Mouse (Mus musculus): Measurements from ENCODE around the gene Krtap16-3.

GRCm38 (mm10) chr16:88941106-88941505 is 21.6 kb downstream of the Krtap16-3 start:
- TF ChIP-seq CTCF (IDR thresholded peaks at IDR 0.05; ENCODE audit: low read depth) (no peak), EP300 (IDR thresholded peaks at IDR 0.05; ENCODE audit: low read depth) (no peak)
